Mouse (Mus musculus): ENCODE measurements at regions not wholly inside any gene's neighbourhood (a gene's known extent, or its start where the extent isn't known, plus 50 kb on each side); places are given as distances from the start of the nearest gene placed in this dataset.

GRCm38 (mm10) chr15:56484693-56485092 lies 992.7 kb downstream of the Slc22a22 start:
- H3K4me2 ChIP-seq (ENCODE audit: low read depth) = no peak overlapping the region
- H3ac ChIP-seq (ENCODE audit: control insufficient read depth, insufficient read length) = no peak overlapping the region
- no peaks in the 10 kb centered on the region for H3K27me3 ChIP-seq (ENCODE audit: control insufficient read depth, insufficient read depth, insufficient read length)
- no peaks in the 10 kb centered on the region for H3K79me2 ChIP-seq (ENCODE audit: control insufficient read depth, insufficient read depth)
- no peaks in the 10 kb centered on the region for H3K36me3 ChIP-seq (ENCODE audit: control insufficient read depth, insufficient read depth)
- no peak overlapping the region for H3K4me3 ChIP-seq
- TF ChIP-seq CEBPB (IDR thresholded peaks at IDR 0.05; ENCODE audit: insufficient read depth, poor library complexity, severe bottlenecking) (no peak), MYOD1 (IDR thresholded peaks at IDR 0.05; ENCODE audit: control insufficient read depth in 1 of 3, insufficient read length in 2 of 3, low read depth in 2 of 3) (no peak), POLR2AphosphoS2 (IDR thresholded peaks at IDR 0.05; ENCODE audit: insufficient read length, low read depth) (no peak), MYOG (IDR thresholded peaks at IDR 0.05; ENCODE audit: control insufficient read depth in 1 of 3, insufficient read depth in 1 of 3, insufficient read length in 2 of 3, low read depth in 2 of 3) (no peak), MAX (IDR thresholded peaks at IDR 0.05; ENCODE audit: low read depth) (no peak), REST (IDR thresholded peaks at IDR 0.05; ENCODE audit: insufficient read depth, insufficient read length) (no peak), SRF (IDR thresholded peaks at IDR 0.05; ENCODE audit: control insufficient read depth, insufficient read length, low read depth) (no peak), E2F4 (IDR thresholded peaks at IDR 0.05; ENCODE audit: insufficient read depth) (no peak), TCF3 (IDR thresholded peaks at IDR 0.05; ENCODE audit: insufficient read length, low read depth) (no peak), POLR2A (IDR thresholded peaks at IDR 0.05; ENCODE audit: insufficient read length, low read depth) (no peak), USF1 (IDR thresholded peaks at IDR 0.05; ENCODE audit: low read depth) (no peak), TCF12 (IDR thresholded peaks at IDR 0.05; ENCODE audit: insufficient read depth, poor library complexity, severe bottlenecking) (no peak)

- H3K27me3 ChIP-seq (ENCODE audit: control insufficient read depth, insufficient read depth, insufficient read length) = no peaks in the 10 kb centered on the region
- H3K36me3 ChIP-seq (ENCODE audit: control insufficient read depth, insufficient read depth) = no peaks in the 10 kb centered on the region
- H3K4me3 ChIP-seq = no peak overlapping the region
- no peak overlapping the region for H3K4me2 ChIP-seq (ENCODE audit: low read depth)
- TF ChIP-seq MYOG (IDR thresholded peaks at IDR 0.05; ENCODE audit: control insufficient read depth in 1 of 3, insufficient read depth in 1 of 3, insufficient read length in 2 of 3, low read depth in 2 of 3) = peak in 1 of 3 experiments; percentile 54
- TF ChIP-seq TCF3 (IDR thresholded peaks at IDR 0.05; ENCODE audit: insufficient read length, low read depth) = no peak
- TF ChIP-seq E2F4 (IDR thresholded peaks at IDR 0.05; ENCODE audit: insufficient read depth) = no peak
- peak in 2 of 3 experiments; percentile 40 to 73 for TF ChIP-seq MYOD1 (IDR thresholded peaks at IDR 0.05; ENCODE audit: control insufficient read depth in 1 of 3, insufficient read length in 2 of 3, low read depth in 2 of 3)
- no peak overlapping the region for H3ac ChIP-seq (ENCODE audit: control insufficient read depth, insufficient read length)
- no peaks in the 10 kb centered on the region for H3K79me2 ChIP-seq (ENCODE audit: control insufficient read depth, insufficient read depth)
Observed at GRCm38 (mm10) chr15:56479682-56480081, 997.7 kb downstream of the Slc22a22 start.

- Histone ChIP-seq H3ac (ENCODE audit: control insufficient read depth, insufficient read length) (no peak overlapping the region), H3K79me2 (ENCODE audit: control insufficient read depth, insufficient read depth) (no peaks in the 10 kb centered on the region)
- TF ChIP-seq MAX (IDR thresholded peaks at IDR 0.05; ENCODE audit: low read depth) (no peak), POLR2A (IDR thresholded peaks at IDR 0.05; ENCODE audit: insufficient read length, low read depth) (no peak), CEBPB (IDR thresholded peaks at IDR 0.05; ENCODE audit: insufficient read depth, poor library complexity, severe bottlenecking) (no peak), REST (IDR thresholded peaks at IDR 0.05; ENCODE audit: insufficient read depth, insufficient read length) (no peak), TCF3 (IDR thresholded peaks at IDR 0.05; ENCODE audit: insufficient read length, low read depth) (no peak), MYOG (IDR thresholded peaks at IDR 0.05; ENCODE audit: control insufficient read depth in 1 of 3, insufficient read depth in 1 of 3, insufficient read length in 2 of 3, low read depth in 2 of 3) (no peak), TCF12 (IDR thresholded peaks at IDR 0.05; ENCODE audit: insufficient read depth, poor library complexity, severe bottlenecking) (no peak), USF1 (IDR thresholded peaks at IDR 0.05; ENCODE audit: low read depth) (no peak), POLR2AphosphoS2 (IDR thresholded peaks at IDR 0.05; ENCODE audit: insufficient read length, low read depth) (no peak)
Observed at GRCm38 (mm10) chr15:56479015-56479414, 998.4 kb downstream of the Slc22a22 start.

GRCm38 (mm10) chr15:56473679-56474078 lies 1003.7 kb downstream of the Slc22a22 start:
- H3K4me2 ChIP-seq (ENCODE audit: low read depth) = no peak overlapping the region
- no peaks in the 10 kb centered on the region for H3K79me2 ChIP-seq (ENCODE audit: control insufficient read depth, insufficient read depth)
- H3K4me3 ChIP-seq = no peak overlapping the region
- H3K27me3 ChIP-seq (ENCODE audit: control insufficient read depth, insufficient read depth, insufficient read length) = no peaks in the 10 kb centered on the region
- H3ac ChIP-seq (ENCODE audit: control insufficient read depth, insufficient read length) = no peak overlapping the region
- TF ChIP-seq CEBPB (IDR thresholded peaks at IDR 0.05; ENCODE audit: insufficient read depth, poor library complexity, severe bottlenecking) = peak; percentile 49; the same call in 1 of the 2 replicates
- no peak for TF ChIP-seq POLR2AphosphoS2 (IDR thresholded peaks at IDR 0.05; ENCODE audit: insufficient read length, low read depth)
- no peak for TF ChIP-seq USF1 (IDR thresholded peaks at IDR 0.05; ENCODE audit: low read depth)
- H3K36me3 ChIP-seq (ENCODE audit: control insufficient read depth, insufficient read depth) = no peaks in the 10 kb centered on the region

More at GRCm38 (mm10) chr15:56479015-56479414, 998.4 kb downstream of the Slc22a22 start:
- Histone ChIP-seq H3K27me3 (ENCODE audit: control insufficient read depth, insufficient read depth, insufficient read length) (no peaks in the 10 kb centered on the region), H3K4me3 (no peak overlapping the region), H3K36me3 (ENCODE audit: control insufficient read depth, insufficient read depth) (no peaks in the 10 kb centered on the region), H3K4me2 (ENCODE audit: low read depth) (no peak overlapping the region)

- TF ChIP-seq SRF (IDR thresholded peaks at IDR 0.05; ENCODE audit: control insufficient read depth, insufficient read length, low read depth) = no peak
- no peak for TF ChIP-seq MAX (IDR thresholded peaks at IDR 0.05; ENCODE audit: low read depth)
- TF ChIP-seq POLR2AphosphoS2 (IDR thresholded peaks at IDR 0.05; ENCODE audit: insufficient read length, low read depth) = no peak
- no peak for TF ChIP-seq REST (IDR thresholded peaks at IDR 0.05; ENCODE audit: insufficient read depth, insufficient read length)
- TF ChIP-seq E2F4 (IDR thresholded peaks at IDR 0.05; ENCODE audit: insufficient read depth) = no peak
- TF ChIP-seq CEBPB (IDR thresholded peaks at IDR 0.05; ENCODE audit: insufficient read depth, poor library complexity, severe bottlenecking) = no peak
- peak in 2 of 3 experiments; percentile 34 to 59 for TF ChIP-seq MYOG (IDR thresholded peaks at IDR 0.05; ENCODE audit: control insufficient read depth in 1 of 3, insufficient read depth in 1 of 3, insufficient read length in 2 of 3, low read depth in 2 of 3)
- TF ChIP-seq MYOD1 (IDR thresholded peaks at IDR 0.05; ENCODE audit: control insufficient read depth in 1 of 3, insufficient read length in 2 of 3, low read depth in 2 of 3) = peak; percentile 76 to 88 (median 77)
- peak; percentile 60 for TF ChIP-seq TCF12 (IDR thresholded peaks at IDR 0.05; ENCODE audit: insufficient read depth, poor library complexity, severe bottlenecking)
- Histone ChIP-seq H3K36me3 (ENCODE audit: control insufficient read depth, insufficient read depth) (no peaks in the 10 kb centered on the region), H3K4me2 (ENCODE audit: low read depth) (peak overlapping the region; percentile 69), H3K79me2 (ENCODE audit: control insufficient read depth, insufficient read depth) (no peaks in the 10 kb centered on the region), H3K4me3 (no peak overlapping the region), H3ac (ENCODE audit: control insufficient read depth, insufficient read length) (no peak overlapping the region), H3K27me3 (ENCODE audit: control insufficient read depth, insufficient read depth, insufficient read length) (no peaks in the 10 kb centered on the region)
Observed at GRCm38 (mm10) chr15:56451881-56452280, 1025.5 kb downstream of the Slc22a22 start.
